Mouse (Mus musculus): ENCODE measurements around the gene Gsg1l. TPM values are rescaled to one million over a fixed set of nuclear protein-coding genes. Genes with fewer than 3 reads are reported as not detected.

Gene Gsg1l
- polyA plus RNA-seq, 2 experiments, result 0.07 TPM; not detected in 1

DNA sequence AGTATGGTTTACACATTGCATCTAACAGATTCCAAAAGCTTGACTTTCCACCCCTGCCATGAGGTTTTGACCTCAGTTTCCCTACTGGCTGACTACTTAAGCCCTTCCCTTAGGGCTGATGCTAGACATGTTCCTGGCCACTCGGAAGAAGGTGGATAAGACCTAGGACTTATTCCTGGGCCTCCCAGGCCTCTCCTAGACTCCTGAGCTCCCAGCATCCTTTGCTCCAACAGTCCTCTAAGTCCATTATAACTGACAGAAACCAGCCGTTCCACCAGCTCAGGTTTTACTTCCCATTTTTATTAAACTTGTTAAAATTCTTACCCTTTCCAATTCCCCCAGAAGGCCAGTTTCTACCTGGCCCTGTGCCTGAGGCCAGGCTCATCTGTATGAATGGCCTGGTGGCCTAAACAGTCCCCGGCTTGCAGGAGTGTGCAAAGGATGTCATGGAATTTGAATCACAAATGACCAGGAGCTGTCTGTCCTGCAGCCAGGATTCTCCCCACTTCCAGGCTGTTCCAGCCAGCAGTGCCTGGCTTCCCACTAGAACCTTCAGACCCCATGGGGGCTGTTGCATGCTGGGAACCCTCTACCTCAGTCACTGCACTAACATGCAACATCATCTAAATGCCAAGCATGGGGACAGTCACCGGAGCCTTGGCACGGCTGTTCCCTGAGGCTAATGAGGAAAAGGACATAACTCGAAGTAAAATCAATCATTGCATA is 139.7 kb downstream of the Gsg1l start:
- no peaks in the 10 kb centered on the region for H3K9me3 ChIP-seq (ENCODE audit: control insufficient read depth, low read length)
- no peaks in the 10 kb centered on the region for H3K36me3 ChIP-seq (replicated peaks; ENCODE audit: control insufficient read depth, insufficient read depth, low read depth)
- no peak overlapping the region for H3K4me3 ChIP-seq (ENCODE audit: insufficient read depth in 1 of 2, low read depth in 2 of 2, low read length in 2 of 2)
- WGBS (ENCODE audit: insufficient replicate concordance), result 60% methylated on average over 6 of the region's 6 CpGs
- ATAC-seq (ENCODE audit: insufficient read depth) (no peak), DNase-seq (ENCODE audit: low read depth in 3 of 3, low spot score in 3 of 3) (no peak)
- no peak overlapping the region for H3K4me2 ChIP-seq (ENCODE audit: low read depth)
- TF ChIP-seq CTCF (IDR thresholded peaks at IDR 0.05; ENCODE audit: low read depth) (no peak), EP300 (IDR thresholded peaks at IDR 0.05; ENCODE audit: low read depth) (no peak)
- no peaks in the 10 kb centered on the region for H3K27me3 ChIP-seq (ENCODE audit: control insufficient read depth, insufficient read depth, low read length)
- H3K4me1 ChIP-seq (replicated peaks; ENCODE audit: control insufficient read depth in 2 of 2, insufficient read depth in 2 of 2, low read length in 1 of 2), result no peaks in the 10 kb centered on the region
- H3K27ac ChIP-seq, result no peak overlapping the region
- no peak overlapping the region for H3K9ac ChIP-seq (replicated peaks)

DNA sequence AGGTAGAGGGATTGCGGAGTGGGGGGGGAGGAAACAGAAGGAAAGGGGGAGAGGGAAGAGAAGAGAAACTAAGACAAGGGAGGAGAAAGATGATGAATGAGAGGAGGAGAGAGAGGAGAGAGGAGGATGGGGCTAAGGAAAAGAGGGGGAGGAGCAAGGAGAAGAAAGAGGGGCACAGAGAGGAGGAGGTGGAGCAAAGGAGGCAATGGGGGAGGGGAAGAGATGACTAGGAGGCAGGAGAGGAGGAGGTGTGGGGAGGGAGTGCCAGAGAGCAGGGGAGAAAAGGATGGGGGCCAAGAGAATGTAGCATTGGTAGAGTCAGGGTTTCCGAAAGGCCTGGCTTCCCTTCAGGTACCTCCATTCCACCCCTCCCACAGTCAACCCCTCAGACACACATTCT is 147.9 kb downstream of the Gsg1l start:
- no peak for ATAC-seq (ENCODE audit: insufficient read depth)
- Histone ChIP-seq H3K9ac (replicated peaks) (no peak overlapping the region), H3K4me1 (replicated peaks; ENCODE audit: control insufficient read depth in 2 of 2, insufficient read depth in 2 of 2, low read length in 1 of 2) (no peaks in the 10 kb centered on the region), H3K9me3 (ENCODE audit: control insufficient read depth, low read length) (no peaks in the 10 kb centered on the region), H3K27ac (no peak overlapping the region), H3K4me3 (ENCODE audit: insufficient read depth in 1 of 2, low read depth in 2 of 2, low read length in 2 of 2) (no peak overlapping the region), H3K36me3 (replicated peaks; ENCODE audit: control insufficient read depth, insufficient read depth, low read depth) (no peaks in the 10 kb centered on the region), H3K27me3 (ENCODE audit: control insufficient read depth, insufficient read depth, low read length) (0 out of 2 replicates have a peak, but pooled peaks cover 3% of the 10 kb centered on the region), H3K4me2 (ENCODE audit: low read depth) (no peak overlapping the region)
- TF ChIP-seq CTCF (IDR thresholded peaks at IDR 0.05; ENCODE audit: low read depth), result no peak
- no peak for TF ChIP-seq EP300 (IDR thresholded peaks at IDR 0.05; ENCODE audit: low read depth)
- 49% methylated on average over 2 of the region's 2 CpGs for WGBS (ENCODE audit: insufficient replicate concordance)
- DNase-seq (ENCODE audit: low read depth in 3 of 3, low spot score in 3 of 3), result no peak

DNA sequence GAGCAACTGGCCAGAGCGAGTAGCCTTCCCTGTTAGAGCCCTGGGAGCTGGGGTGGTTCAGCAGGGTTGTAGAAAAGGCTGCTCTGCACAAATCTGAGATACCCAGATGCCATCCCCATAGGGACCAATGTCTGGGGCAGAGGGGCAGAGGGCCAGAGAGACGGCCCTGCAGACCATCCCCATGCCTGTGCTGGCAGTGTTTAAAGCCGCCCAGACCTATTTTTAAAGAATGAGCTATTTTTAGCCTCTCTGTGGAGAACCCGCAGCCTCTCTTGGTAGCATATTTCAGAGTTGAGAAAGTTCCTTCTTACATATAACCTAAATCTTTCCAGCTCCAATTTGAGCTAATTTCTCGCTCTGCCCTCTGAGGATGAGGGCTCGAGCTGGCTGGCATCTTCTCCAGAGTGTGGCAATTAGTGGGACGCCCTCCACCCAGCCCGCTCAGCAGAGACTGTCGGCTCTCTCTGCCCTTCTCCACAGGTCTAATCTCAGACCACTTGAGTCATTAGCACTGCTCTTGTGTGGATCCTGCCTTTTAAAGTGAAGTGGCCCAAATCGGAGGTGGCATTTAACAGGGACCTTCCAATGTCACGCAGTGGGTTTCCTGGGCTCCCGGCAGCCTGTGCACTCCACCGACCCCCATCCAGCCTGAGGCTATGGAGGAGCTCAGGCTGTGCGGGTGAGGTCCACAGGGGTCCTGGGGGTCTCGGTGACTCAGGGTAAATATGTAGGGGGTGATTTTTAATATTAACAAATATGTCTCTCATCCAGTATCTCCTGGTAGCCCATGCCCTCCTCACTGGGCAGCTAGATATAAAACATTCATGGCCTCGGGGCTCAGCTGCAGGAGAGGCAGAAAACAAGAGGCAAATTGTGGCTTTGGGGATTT is 148.6 kb downstream of the Gsg1l start:
- ATAC-seq (ENCODE audit: insufficient read depth) (no peak), DNase-seq (ENCODE audit: low read depth in 3 of 3, low spot score in 3 of 3) (no peak)
- 21% methylated on average over 16 of the region's 16 CpGs for WGBS (ENCODE audit: insufficient replicate concordance)
- H3K9me3 ChIP-seq (ENCODE audit: control insufficient read depth, low read length), result no peaks in the 10 kb centered on the region
- 0 out of 2 replicates have a peak, but pooled peaks cover 3% of the 10 kb centered on the region for H3K27me3 ChIP-seq (ENCODE audit: control insufficient read depth, insufficient read depth, low read length)
- H3K27ac ChIP-seq, result no peak overlapping the region
- H3K9ac ChIP-seq (replicated peaks), result no peak overlapping the region
- H3K36me3 ChIP-seq (replicated peaks; ENCODE audit: control insufficient read depth, insufficient read depth, low read depth), result no peaks in the 10 kb centered on the region
- H3K4me2 ChIP-seq (ENCODE audit: low read depth), result no peak overlapping the region
- H3K4me3 ChIP-seq (ENCODE audit: insufficient read depth in 1 of 2, low read depth in 2 of 2, low read length in 2 of 2), result no peak overlapping the region
- TF ChIP-seq EP300 (IDR thresholded peaks at IDR 0.05; ENCODE audit: low read depth), result no peak
- TF ChIP-seq CTCF (IDR thresholded peaks at IDR 0.05; ENCODE audit: low read depth), result no peak
- H3K4me1 ChIP-seq (replicated peaks; ENCODE audit: control insufficient read depth in 2 of 2, insufficient read depth in 2 of 2, low read length in 1 of 2), result no peaks in the 10 kb centered on the region

DNA sequence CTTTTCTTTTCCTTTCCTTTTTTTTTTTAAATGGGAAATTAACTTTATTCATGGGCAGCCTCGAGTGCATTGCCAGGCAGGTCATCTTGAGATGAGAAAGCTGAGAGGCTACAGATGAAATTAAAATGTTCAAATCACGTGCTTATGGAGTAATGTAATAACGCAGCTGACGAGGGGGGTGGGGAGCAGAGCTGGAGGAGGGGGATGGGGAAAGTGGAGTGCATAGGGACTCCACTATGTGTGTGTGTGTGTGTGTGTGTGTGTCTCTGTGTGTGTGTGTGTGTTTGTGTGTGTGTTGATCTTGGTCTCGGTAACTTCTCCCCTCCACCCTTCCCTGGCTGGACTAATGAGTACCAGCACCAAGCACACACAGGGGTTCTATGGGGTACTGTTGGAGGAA is 150.6 kb downstream of the Gsg1l start:
- no peak overlapping the region for H3K9ac ChIP-seq (replicated peaks)
- TF ChIP-seq EP300 (IDR thresholded peaks at IDR 0.05; ENCODE audit: low read depth) (no peak), CTCF (IDR thresholded peaks at IDR 0.05; ENCODE audit: low read depth) (no peak)
- no peak overlapping the region for H3K4me2 ChIP-seq (ENCODE audit: low read depth)
- no peaks in the 10 kb centered on the region for H3K4me1 ChIP-seq (replicated peaks; ENCODE audit: control insufficient read depth in 2 of 2, insufficient read depth in 2 of 2, low read length in 1 of 2)
- no peaks in the 10 kb centered on the region for H3K9me3 ChIP-seq (ENCODE audit: control insufficient read depth, low read length)
- H3K36me3 ChIP-seq (replicated peaks; ENCODE audit: control insufficient read depth, insufficient read depth, low read depth), result no peaks in the 10 kb centered on the region
- no peak overlapping the region for H3K27ac ChIP-seq
- H3K4me3 ChIP-seq (ENCODE audit: insufficient read depth in 1 of 2, low read depth in 2 of 2, low read length in 2 of 2), result no peak overlapping the region
- 56% methylated on average over 5 of the region's 5 CpGs for WGBS (ENCODE audit: insufficient replicate concordance)
- DNase-seq (ENCODE audit: low read depth in 3 of 3, low spot score in 3 of 3) (no peak), ATAC-seq (ENCODE audit: insufficient read depth) (no peak)
- H3K27me3 ChIP-seq (ENCODE audit: control insufficient read depth, insufficient read depth, low read length), result 0 out of 2 replicates have a peak, but pooled peaks cover 3% of the 10 kb centered on the region

DNA sequence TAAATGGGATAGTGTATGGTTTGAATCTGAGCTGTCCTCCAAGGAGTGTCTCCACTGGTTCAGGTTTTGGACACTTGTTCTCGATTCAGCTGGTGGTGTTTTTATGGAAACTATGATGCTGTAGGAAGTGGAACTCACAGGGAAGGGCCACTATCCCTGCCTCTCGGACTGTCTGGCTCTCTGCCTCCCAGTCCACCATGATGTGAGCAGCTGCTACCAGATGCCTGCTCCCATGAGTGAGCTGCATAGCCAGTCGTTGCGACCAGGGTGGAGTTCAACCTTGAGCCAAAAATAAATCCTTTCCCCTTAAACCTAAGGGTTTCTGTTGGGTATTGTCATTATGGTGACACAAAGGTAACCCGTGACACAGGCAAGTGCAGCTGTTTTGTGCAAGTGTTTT is 158.2 kb downstream of the Gsg1l start:
- WGBS (ENCODE audit: insufficient replicate concordance), result 62% methylated on average over 5 of the region's 5 CpGs
- TF ChIP-seq EP300 (IDR thresholded peaks at IDR 0.05; ENCODE audit: low read depth), result no peak
- no peak for TF ChIP-seq CTCF (IDR thresholded peaks at IDR 0.05; ENCODE audit: low read depth)
- DNase-seq (ENCODE audit: low read depth in 3 of 3, low spot score in 3 of 3) (no peak), ATAC-seq (ENCODE audit: insufficient read depth) (no peak)
- Histone ChIP-seq H3K27me3 (ENCODE audit: control insufficient read depth, insufficient read depth, low read length) (no peaks in the 10 kb centered on the region), H3K4me3 (ENCODE audit: insufficient read depth in 1 of 2, low read depth in 2 of 2, low read length in 2 of 2) (no peak overlapping the region), H3K36me3 (replicated peaks; ENCODE audit: control insufficient read depth, insufficient read depth, low read depth) (no peaks in the 10 kb centered on the region), H3K4me2 (ENCODE audit: low read depth) (no peak overlapping the region), H3K27ac (no peak overlapping the region), H3K9ac (replicated peaks) (no peak overlapping the region), H3K9me3 (ENCODE audit: control insufficient read depth, low read length) (no peaks in the 10 kb centered on the region), H3K4me1 (replicated peaks; ENCODE audit: control insufficient read depth in 2 of 2, insufficient read depth in 2 of 2, low read length in 1 of 2) (no peaks in the 10 kb centered on the region)

Measured in liver, embryonic 14.5 days (tissue).